Mouse (Mus musculus): ENCODE results near the gene Zswim3. TPM values are rescaled to one million over a fixed set of nuclear protein-coding genes. Genes with fewer than 3 reads are reported as not detected.

Gene Zswim3
- total RNA-seq, 2 experiments from 2014 or later: 8.9 to 9.0 TPM

DNA sequence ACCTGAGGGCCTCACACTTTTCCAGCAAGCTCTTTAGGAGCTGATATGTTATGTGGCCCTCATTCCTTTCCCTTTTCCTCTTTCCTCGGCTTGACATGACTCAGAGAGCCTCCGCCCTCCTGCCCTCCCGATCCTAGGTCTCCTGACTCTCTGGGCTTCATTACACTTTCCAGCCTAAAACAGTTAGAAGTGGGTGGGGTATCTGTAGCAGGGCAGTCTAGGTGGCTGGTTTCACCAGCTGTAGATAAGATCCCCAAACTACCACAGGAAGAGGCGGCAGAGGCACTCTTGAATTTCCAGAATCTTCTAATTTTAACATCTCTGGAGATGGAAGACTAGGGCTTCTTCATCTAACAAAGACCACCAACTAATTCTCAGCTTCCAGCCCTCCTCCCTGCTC lies 59.7 kb downstream of the Zswim3 start:
- intact Hi-C loops (cut with DNase I): no loop called here
- no peak for DNase-seq (ENCODE audit: extremely low spot score in 1 of 2, low spot score in 2 of 2)

GRCm38 (mm10) chr2:164866741-164867551 lies 62.0 kb downstream of the Zswim3 start:
- peak in 1 of 2 experiments; percentile 82 for DNase-seq (ENCODE audit: extremely low spot score in 1 of 2, low spot score in 2 of 2)
- intact Hi-C loops (cut with DNase I): no loop called here

- intact Hi-C loops (cut with DNase I): no loop called here
- DNase-seq (ENCODE audit: extremely low spot score in 1 of 2, low spot score in 2 of 2): no peak
Measured at GRCm38 (mm10) chr2:164867566-164867965, 62.7 kb downstream of the Zswim3 start.

DNA sequence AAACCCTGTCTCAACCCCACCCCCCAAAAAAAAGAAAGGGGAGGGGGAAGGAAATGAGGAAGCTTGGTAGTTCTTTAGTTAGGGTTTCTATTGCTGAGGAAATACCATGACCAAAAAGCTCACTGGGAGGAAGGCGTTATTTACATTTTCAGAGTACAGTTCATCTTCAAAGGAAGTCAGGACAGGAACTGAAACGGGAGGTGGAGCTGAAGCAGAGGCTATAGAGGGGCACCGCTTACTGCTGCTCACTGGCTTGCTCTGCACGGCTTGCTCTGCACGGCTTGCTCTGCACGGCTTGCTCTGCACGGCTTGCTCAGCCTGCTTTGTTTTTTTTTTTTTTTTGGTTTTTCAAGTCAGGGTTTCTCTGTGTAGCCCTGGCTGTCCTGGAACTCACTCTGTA lies 63.6 kb downstream of the Zswim3 start:
- no peak for DNase-seq (ENCODE audit: extremely low spot score in 1 of 2, low spot score in 2 of 2)
- intact Hi-C loops (cut with DNase I): no loop called here

Other genes starting within 250 kb of the Zswim3 start
- gene Wfdc2, start 242.7 kb upstream of the Zswim3 start, total RNA-seq (2021): under 1 TPM in 1 of 2 experiments, not detected in 1; 0.84 TPM
- gene Spint3, start 231.6 kb upstream of the Zswim3 start, total RNA-seq (2021): not detected
- 1 to 10 TPM in 1 of 2 experiments, under 1 TPM in 1; 0.47 to 1.7 TPM for gene Wfdc6a, start 219.7 kb upstream of the Zswim3 start, total RNA-seq (2021)
- gene Eppin, start 211.5 kb upstream of the Zswim3 start, total RNA-seq (2021): not detected
- not detected for gene Wfdc6b, start 191.6 kb upstream of the Zswim3 start, total RNA-seq (2021)
- not detected for gene Wfdc8, start 191.5 kb upstream of the Zswim3 start, total RNA-seq (2021)
- not detected for gene Wfdc16, start 166.3 kb upstream of the Zswim3 start, total RNA-seq (2021)
- not detected for gene Wfdc10, start 149.1 kb upstream of the Zswim3 start, total RNA-seq (2021)
- not detected for gene Wfdc9, start 148.5 kb upstream of the Zswim3 start, total RNA-seq (2021)
- gene Wfdc11, start 131.0 kb upstream of the Zswim3 start, total RNA-seq (2021): not detected
- gene Wfdc13, start 120.0 kb upstream of the Zswim3 start, total RNA-seq (2021): not detected
- not detected for gene Spint4, start 106.6 kb upstream of the Zswim3 start, total RNA-seq (2021)
- not detected for gene Spint5, start 89.8 kb upstream of the Zswim3 start, total RNA-seq (2021)
- 1 to 10 TPM in 1 of 2 experiments, under 1 TPM in 1; 0.94 to 1.1 TPM for gene Wfdc3, start 59.2 kb upstream of the Zswim3 start, total RNA-seq (2021)
- gene Dnttip1, start 59.1 kb upstream of the Zswim3 start, total RNA-seq (2021): 10 to 100 TPM; 32.7 to 34.1 TPM
- 1 to 10 TPM; 4.1 to 6.4 TPM for gene Ube2c, start 35.2 kb upstream of the Zswim3 start, total RNA-seq (2021)
- not detected for gene Tnnc2, start 25.1 kb upstream of the Zswim3 start, total RNA-seq (2021)
- gene Snx21, start 19.3 kb upstream of the Zswim3 start, total RNA-seq (2021): 10 to 100 TPM; 48.1 to 49.2 TPM
- 10 to 100 TPM; 22.1 to 30.0 TPM for gene Acot8, start 216 bp upstream of the Zswim3 start, total RNA-seq (2021)
- 10 to 100 TPM; 19.6 to 20.3 TPM for gene Zswim1, start 17.6 kb downstream of the Zswim3 start, total RNA-seq (2021)
- gene Spata25, start 23.4 kb downstream of the Zswim3 start, total RNA-seq (2021): under 1 TPM in 1 of 2 experiments, not detected in 1; 0.58 TPM
- 10 to 100 TPM; 77.5 to 78.8 TPM for gene Ctsa, start 27.8 kb downstream of the Zswim3 start, total RNA-seq (2021)
- 1 to 10 TPM; 5.4 to 6.7 TPM for gene Neurl2, start 28.4 kb downstream of the Zswim3 start, total RNA-seq (2021)
- 10 to 100 TPM; 63.8 to 79.4 TPM for gene Pltp, start 52.6 kb downstream of the Zswim3 start, total RNA-seq (2021)
- gene Pcif1, start 74.2 kb downstream of the Zswim3 start, total RNA-seq (2021): 10 to 100 TPM; 41.4 to 45.9 TPM
- 10 to 100 TPM; 22.7 to 24.4 TPM for gene Zfp335, start 106.7 kb downstream of the Zswim3 start, total RNA-seq (2021)
- gene Mmp9, start 135.7 kb downstream of the Zswim3 start, total RNA-seq (2021): 1 to 10 TPM; 2.9 to 3.4 TPM
- gene Slc12a5, start 155.7 kb downstream of the Zswim3 start, total RNA-seq (2021): 100 to 1,000 TPM; 350 to 355 TPM
- 10 to 100 TPM; 61.1 to 61.2 TPM for gene Ncoa5, start 229.8 kb downstream of the Zswim3 start, total RNA-seq (2021)

Data from left cerebral cortex, postnatal 10 days (tissue).